Mouse (Mus musculus) MEL-GATA-1-ER (cell line): ENCODE data around the gene Pla2g4c.

Experiments
- DNase-seq: peaks from one replicate; pipeline ENCODE4 v3.0.0-alpha.2; 2012; ENCODE audit warnings: low read depth; ENCODE audit errors: extremely low read depth

The Pla2g4c gene

DNA sequence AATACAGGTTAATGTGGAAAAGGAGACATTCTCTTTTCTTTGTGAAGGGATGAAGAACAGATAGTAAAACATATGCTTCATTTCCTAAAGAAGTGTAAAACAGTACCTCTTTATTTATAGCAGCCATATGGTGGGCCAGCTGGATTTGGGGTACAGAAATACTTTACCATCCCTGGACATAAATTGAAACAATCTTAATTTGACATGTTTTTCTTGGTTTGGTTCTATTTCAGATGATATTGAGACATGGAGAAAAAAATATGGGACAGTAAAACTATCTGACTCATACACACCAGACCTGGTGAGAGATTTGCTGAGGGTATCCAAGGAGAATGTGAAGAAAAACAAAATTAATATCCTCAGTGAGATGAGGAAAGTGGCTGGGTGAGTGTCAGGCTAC, 31.5 kb downstream of the Pla2g4c start:
- DNase-seq: no peak

DNA sequence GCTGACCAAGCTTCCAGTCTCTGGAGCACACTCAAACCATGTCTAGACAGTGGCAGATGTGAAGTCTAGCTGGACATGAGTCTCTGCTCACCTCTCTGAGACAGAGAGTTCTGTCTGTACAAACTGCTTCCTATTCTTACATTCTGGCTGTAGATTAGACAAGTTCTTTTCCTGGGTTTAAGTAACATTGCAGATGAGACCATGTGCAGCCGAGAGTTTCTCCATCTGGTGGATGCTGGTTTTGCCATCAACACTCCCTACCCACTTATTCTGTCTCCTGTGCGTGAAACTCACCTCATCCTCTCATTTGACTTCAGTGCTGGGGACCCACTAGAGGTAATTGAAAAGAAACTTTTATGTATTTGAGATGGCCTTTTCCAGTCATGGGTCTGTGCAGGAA, 56.1 kb downstream of the Pla2g4c start:
- DNase-seq: no peak

DNA sequence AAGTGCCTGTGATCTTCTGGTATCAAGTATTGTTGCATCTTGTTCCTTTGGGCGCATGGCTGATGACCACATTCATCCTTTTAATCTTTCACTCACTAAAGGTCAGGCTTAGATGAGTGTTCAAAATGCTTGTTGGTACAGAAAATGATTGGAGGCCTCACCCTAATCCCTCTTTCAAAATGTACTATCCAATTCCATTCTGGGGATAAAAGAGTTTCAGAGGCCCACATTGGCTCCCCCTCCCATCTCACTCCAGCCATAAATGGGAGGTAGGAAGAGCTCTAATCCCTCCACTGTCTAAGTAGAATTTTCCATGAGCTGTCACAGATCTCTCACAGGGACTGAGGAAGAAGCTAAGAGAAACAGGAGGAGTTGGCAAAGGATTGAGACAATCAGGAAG, 73.4 kb downstream of the Pla2g4c start, which contains the start of gene Cabp5:
Gene Cabp5, plus strand, starts transcription at position 301 of the 400 bp plus-strand sequence.
- DNase-seq: no peak
